Mouse (Mus musculus) intestine, embryonic 14.5 days (tissue): ENCODE results near the gene Mms22l. TPM values are rescaled to one million over a fixed set of nuclear protein-coding genes. Genes with fewer than 3 reads are reported as not detected.

Experiments used
- ATAC-seq: fragments of 200-750 bp; cut with Nextera tagmentation; replicated peaks from 2 replicates; pipeline ENCODE4 v1.8.0; 2017; ENCODE audit warnings: low read depth, moderate number of reproducible peaks, moderate TSS enrichment, moderate library complexity; ENCODE audit not compliant: low FRiP score, low TSS enrichment
- DNase-seq: peaks from one replicate; pipeline ENCODE4 v3.0.0-alpha.2; 2018; ENCODE audit warnings: low spot score
- H3K27ac ChIP-seq: fragments of 300-500 bp; sonication (generic); 2 replicates; pipeline ENCODE4 v1.5.1; 2014; ENCODE audit warnings: low read depth, mild to moderate bottlenecking, control low read depth
- H3K27me3 ChIP-seq: fragments of 300-500 bp; sonication (generic); replicated peaks from 2 replicates; pipeline ENCODE4 v1.6.1; 2014; ENCODE audit warnings: low read length, control low read depth; ENCODE audit not compliant: control insufficient read depth, insufficient read depth
- H3K36me3 ChIP-seq: fragments of 300-500 bp; sonication (generic); 2 replicates; pipeline ENCODE4 v1.6.1; 2014; ENCODE audit warnings: low read length, control low read depth; ENCODE audit not compliant: control insufficient read depth, insufficient read depth
- H3K4me1 ChIP-seq: fragments of 300-500 bp; sonication (generic); replicated peaks from 2 replicates; pipeline ENCODE4 v1.6.1; 2014; ENCODE audit warnings: low read length, control low read depth, mixed read lengths; ENCODE audit not compliant: control insufficient read depth, insufficient read depth
- H3K4me2 ChIP-seq: fragments of 300-500 bp; sonication (generic); 2 replicates; pipeline ENCODE4 v1.6.1; 2014; ENCODE audit warnings: low read length
- H3K4me3 ChIP-seq: fragments of 300-500 bp; sonication (generic); 2 replicates; pipeline ENCODE4 v1.5.1; 2014; ENCODE audit warnings: low read depth, low read length, control low read depth, mixed read lengths
- H3K9ac ChIP-seq: fragments of 300-500 bp; sonication (generic); 2 replicates; pipeline ENCODE4 v1.6.1; 2014; ENCODE audit warnings: mild to moderate bottlenecking, low read length
- H3K9me3 ChIP-seq: fragments of 300-500 bp; sonication (generic); 2 replicates; pipeline ENCODE4 v1.6.1; 2016; ENCODE audit warnings: low read length, control low read depth; ENCODE audit not compliant: control insufficient read depth
- WGBS: fragments of 180-500 bp; shearing (Covaris S2); extraction: QIAGEN DNeasy Blood & Tissue Kit; methylation state at CpG from one replicate; pipeline ENCODE4 v1.1.7; 2014; 5-methylcytosine and 5-hydroxymethylcytosine counted together
- polyA plus RNA-seq: library from polyadenylated mRNA; unstranded; fragments of >200 nt; fragmentation: Nextera tagmentation; extraction: Ambion mirVana; gene quantifications from 2 replicates; pipeline ENCODE4 v1.2.1, GENCODE M21; 2014

Mms22l gene
- polyA plus RNA-seq, 1 experiment from 2014 or later, result 30.7 TPM

DNA sequence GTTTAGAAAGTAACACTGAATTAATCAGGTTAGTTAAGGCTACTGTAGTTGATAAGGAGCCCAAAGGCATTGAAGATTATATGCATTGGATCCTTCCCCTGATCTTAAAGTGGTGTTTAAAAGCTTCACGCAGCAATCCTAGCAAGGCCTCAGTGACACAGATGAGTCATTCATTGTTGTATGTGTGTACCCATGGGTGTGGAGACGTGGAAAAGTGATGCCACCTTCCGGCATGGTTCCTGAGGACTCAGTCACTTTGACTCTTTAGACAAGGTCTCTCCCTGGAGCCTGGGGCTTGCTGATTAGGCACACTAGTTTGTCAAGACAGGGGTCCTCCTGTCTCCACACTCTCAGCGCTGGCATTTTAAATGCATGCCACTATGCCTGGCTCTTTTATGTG is 60.9 kb downstream of the Mms22l start:
- ATAC-seq, result no peak

GRCm38 (mm10) chr4:24568026-24568425 is 71.8 kb downstream of the Mms22l start:
- H3K27me3 ChIP-seq, result no peaks in the 10 kb centered on the region
- WGBS, result 78% methylated on average over 6 of the region's 6 CpGs

More for the DNA sequence above, 60.9 kb downstream of the Mms22l start:
- H3K27ac ChIP-seq, result no peak overlapping the region
- no peak overlapping the region for H3K4me3 ChIP-seq
- no peak overlapping the region for H3K9ac ChIP-seq
- no peak for DNase-seq
- no peaks in the 10 kb centered on the region for H3K36me3 ChIP-seq
- no peaks in the 10 kb centered on the region for H3K27me3 ChIP-seq
- H3K9me3 ChIP-seq, result no peaks in the 10 kb centered on the region
- 0 out of 2 replicates have a peak, but pooled peaks cover 3% of the 10 kb centered on the region for H3K4me1 ChIP-seq
- H3K4me2 ChIP-seq, result no peak overlapping the region
- whole genome bisulfite sequencing, result 57% methylated on average over 4 of the region's 4 CpGs

GRCm38 (mm10) chr4:24568989-24569556 is 72.8 kb downstream of the Mms22l start:
- Histone ChIP-seq H3K9ac (no peak overlapping the region), H3K27me3 (no peaks in the 10 kb centered on the region), H3K4me3 (no peak overlapping the region), H3K9me3 (no peaks in the 10 kb centered on the region), H3K4me1 (no peaks in the 10 kb centered on the region), H3K4me2 (no peak overlapping the region), H3K36me3 (no peaks in the 10 kb centered on the region), H3K27ac (no peak overlapping the region)
- WGBS, result 86% methylated on average over 7 of the region's 7 CpGs
- DNase-seq (no peak), ATAC-seq (no peak)

More at GRCm38 (mm10) chr4:24568026-24568425, 71.8 kb downstream of the Mms22l start:
- Histone ChIP-seq H3K36me3 (no peaks in the 10 kb centered on the region), H3K4me3 (no peak overlapping the region), H3K9me3 (no peaks in the 10 kb centered on the region), H3K4me2 (no peak overlapping the region), H3K9ac (no peak overlapping the region), H3K27ac (no peak overlapping the region), H3K4me1 (no peaks in the 10 kb centered on the region)
- DNase-seq (no peak), ATAC-seq (no peak)

GRCm38 (mm10) chr4:24574276-24574675 is 78.0 kb downstream of the Mms22l start:
- H3K27ac ChIP-seq, result no peak overlapping the region
- H3K9me3 ChIP-seq, result no peaks in the 10 kb centered on the region
- H3K4me1 ChIP-seq, result no peaks in the 10 kb centered on the region
- ATAC-seq, result peak; percentile 47; the same call in 1 of the 2 replicates
- H3K36me3 ChIP-seq, result peaks cover 12% of the 10 kb centered on the region
- DNase-seq, result peak; percentile 88
- no peak overlapping the region for H3K9ac ChIP-seq
- 21% methylated on average over 6 of the region's 6 CpGs for WGBS
- H3K4me2 ChIP-seq, result no peak overlapping the region
- H3K27me3 ChIP-seq, result no peaks in the 10 kb centered on the region
- H3K4me3 ChIP-seq, result no peak overlapping the region

DNA sequence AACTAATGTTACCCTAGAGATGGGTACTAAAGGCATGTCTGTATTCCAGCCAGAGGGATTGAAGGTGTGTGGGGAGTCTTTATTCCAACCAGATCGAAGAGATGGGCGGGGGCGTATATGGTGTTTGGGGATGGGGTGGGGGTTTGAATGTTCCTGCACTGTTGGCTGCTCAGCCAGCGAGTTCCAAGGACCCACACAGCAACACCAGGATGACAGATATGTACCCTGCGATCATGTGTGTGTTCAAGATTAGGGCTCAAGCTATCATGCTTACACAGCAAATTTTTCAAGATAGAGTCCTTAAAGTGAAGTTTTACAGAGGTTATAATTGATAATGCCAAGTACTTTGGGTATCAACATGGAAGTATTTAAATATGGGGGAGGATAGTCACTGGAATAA is 81.3 kb downstream of the Mms22l start:
- Histone ChIP-seq H3K27me3 (no peaks in the 10 kb centered on the region), H3K4me2 (no peak overlapping the region), H3K9ac (no peak overlapping the region), H3K27ac (no peak overlapping the region), H3K9me3 (no peaks in the 10 kb centered on the region), H3K36me3 (peaks cover 18% of the 10 kb centered on the region), H3K4me3 (no peak overlapping the region), H3K4me1 (no peaks in the 10 kb centered on the region)
- no peak for ATAC-seq
- DNase-seq, result no peak
- 92% methylated on average over 5 of the region's 5 CpGs for WGBS

- Histone ChIP-seq H3K27ac (no peak overlapping the region), H3K36me3 (peaks cover 8% of the 10 kb centered on the region), H3K9ac (no peak overlapping the region), H3K9me3 (no peaks in the 10 kb centered on the region), H3K4me1 (no peaks in the 10 kb centered on the region), H3K27me3 (no peaks in the 10 kb centered on the region), H3K4me2 (no peak overlapping the region), H3K4me3 (no peak overlapping the region)
- DNase-seq (no peak), ATAC-seq (no peak)
- WGBS, result 29% methylated on average over 1 of the region's 1 CpGs
These were observed 86.0 kb downstream of the Mms22l start for GRCm38 (mm10) chr4:24582295-24582694.

- 88% methylated on average over 3 of the region's 3 CpGs for WGBS
- no peak overlapping the region for H3K4me2 ChIP-seq
- H3K9me3 ChIP-seq, result no peaks in the 10 kb centered on the region
- H3K36me3 ChIP-seq, result peaks cover 17% of the 10 kb centered on the region
- H3K27ac ChIP-seq, result no peak overlapping the region
- DNase-seq, result no peak
- H3K9ac ChIP-seq, result no peak overlapping the region
- H3K4me3 ChIP-seq, result no peak overlapping the region
- H3K4me1 ChIP-seq, result no peaks in the 10 kb centered on the region
- ATAC-seq, result no peak
- no peaks in the 10 kb centered on the region for H3K27me3 ChIP-seq
These were observed 87.7 kb downstream of the Mms22l start for GRCm38 (mm10) chr4:24583997-24584396.

- Histone ChIP-seq H3K4me3 (no peak overlapping the region), H3K9me3 (no peaks in the 10 kb centered on the region), H3K36me3 (peaks cover 27% of the 10 kb centered on the region), H3K4me1 (no peaks in the 10 kb centered on the region), H3K9ac (no peak overlapping the region), H3K27ac (no peak overlapping the region), H3K27me3 (no peaks in the 10 kb centered on the region), H3K4me2 (no peak overlapping the region)
- ATAC-seq, result no peak
- DNase-seq, result no peak
These were observed 98.6 kb downstream of the Mms22l start for GRCm38 (mm10) chr4:24594824-24595223.

- Histone ChIP-seq H3K4me2 (no peak overlapping the region), H3K36me3 (peaks cover 38% of the 10 kb centered on the region), H3K9me3 (no peaks in the 10 kb centered on the region), H3K27ac (no peak overlapping the region), H3K4me3 (no peak overlapping the region), H3K4me1 (no peaks in the 10 kb centered on the region), H3K9ac (no peak overlapping the region), H3K27me3 (no peaks in the 10 kb centered on the region)
- 85% methylated on average over 6 of the region's 6 CpGs for WGBS
- DNase-seq (no peak), ATAC-seq (no peak)
These were observed 100.8 kb downstream of the Mms22l start for GRCm38 (mm10) chr4:24596942-24597611.
